Mouse (Mus musculus) liver, embryonic 14.5 days (tissue): ENCODE measurements at regions not wholly inside any gene's neighbourhood (a gene's known extent, or its start where the extent isn't known, plus 50 kb on each side); places are given as distances from the start of the nearest gene placed in this dataset.

ENCODE experiments used
- CTCF ChIP-seq: IDR thresholded peaks from 2 replicates; pipeline ENCODE4 v1.5.1; 2016; ENCODE audit warnings: antibody characterized with exemption, low read depth, control low read depth
- EP300 ChIP-seq: IDR thresholded peaks from 2 replicates; pipeline ENCODE4 v1.6.1; 2016; ENCODE audit warnings: antibody characterized with exemption, low read depth

DNA sequence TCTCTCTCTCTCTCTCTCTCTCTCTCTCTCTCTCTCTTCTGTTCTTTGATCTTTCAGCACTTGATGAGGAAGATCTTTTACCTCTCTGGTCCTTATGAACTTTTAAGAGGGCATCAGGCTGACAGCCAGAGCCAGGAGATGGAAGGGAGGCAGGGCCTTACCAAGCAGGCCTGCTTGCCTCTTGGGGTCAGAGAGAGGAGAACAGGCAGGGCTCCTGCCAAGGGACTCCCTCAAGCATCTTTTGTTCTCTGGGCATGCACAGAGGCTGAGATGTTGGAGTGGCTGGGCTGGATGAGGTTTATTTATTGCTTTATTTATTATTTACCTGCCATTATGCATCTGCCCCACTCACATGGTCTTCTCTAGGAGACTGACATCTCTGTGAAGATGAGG is 278.5 kb downstream of the Psat1 start:
- no peak for TF ChIP-seq CTCF
- TF ChIP-seq EP300: no peak
